Mouse (Mus musculus) ES-E14 (cell line): ENCODE measurements at regions not wholly inside any gene's neighbourhood (a gene's known extent, or its start where the extent isn't known, plus 50 kb on each side); places are given as distances from the start of the nearest gene placed in this dataset.

Experiments used
- DNase-seq: peaks from one replicate; pipeline ENCODE4 v3.0.0-alpha.2; 2013; ENCODE audit warnings: low read depth, low spot score
- H3K27ac ChIP-seq: 2 replicates; pipeline ENCODE4 v1.5.1; 2012; ENCODE audit warnings: low read depth, mild to moderate bottlenecking, low read length, moderate library complexity, mixed read lengths; ENCODE audit not compliant: poor library complexity, insufficient read depth, severe bottlenecking
- H3K36me3 ChIP-seq: 2 replicates; pipeline ENCODE4 v1.6.1; 2012; ENCODE audit warnings: mild to moderate bottlenecking, low read length, moderate library complexity, mixed read lengths; ENCODE audit not compliant: control insufficient read depth, poor library complexity, insufficient read depth, severe bottlenecking
- H3K4me1 ChIP-seq, 2 experiments: fragments of 150-350 bp in 1 of 2; sonication (generic) in 1 of 2; 2 replicates each; pipeline ENCODE4 v1.6.1; 2012; ENCODE audit warnings: low read length in 2 of 2, mild to moderate bottlenecking in 1 of 2, mixed read lengths in 1 of 2; ENCODE audit not compliant: control insufficient read depth in 2 of 2, insufficient read depth in 2 of 2, poor library complexity in 1 of 2
- H3K4me3 ChIP-seq, 2 experiments: fragments of 150-350 bp in 1 of 2; sonication (generic) in 1 of 2; 2 replicates each; pipeline ENCODE4 v1.5.1; 2012; ENCODE audit warnings: low read length in 2 of 2, low read depth in 1 of 2, mild to moderate bottlenecking in 1 of 2, mixed read lengths in 1 of 2; ENCODE audit not compliant: insufficient read depth in 1 of 2, poor library complexity in 1 of 2, severe bottlenecking in 1 of 2
- H3K9ac ChIP-seq: 2 replicates; pipeline ENCODE4 v1.6.1; 2012; ENCODE audit warnings: low read depth, mild to moderate bottlenecking, low read length, mixed read lengths; ENCODE audit not compliant: poor library complexity, insufficient read depth, severe bottlenecking
- H3K9me3 ChIP-seq: fragments of 150-350 bp; sonication (generic); 2 replicates; pipeline ENCODE4 v1.6.1; 2012; ENCODE audit warnings: low read depth, mild to moderate bottlenecking, low read length; ENCODE audit not compliant: control insufficient read depth, insufficient read depth
- CHD2 ChIP-seq: IDR thresholded peaks from 2 replicates; pipeline ENCODE4 v1.6.1; 2014; ENCODE audit warnings: mild to moderate bottlenecking, low read depth, low read length, inconsistent platforms
- HCFC1 ChIP-seq: IDR thresholded peaks from 2 replicates; pipeline ENCODE4 v1.6.1; 2012; ENCODE audit warnings: low read length, inconsistent platforms, borderline replicate concordance; ENCODE audit not compliant: insufficient read depth
- MAFK ChIP-seq: IDR thresholded peaks from 2 replicates; pipeline ENCODE4 v1.6.1; 2014; ENCODE audit warnings: mild to moderate bottlenecking, low read depth, low read length, inconsistent platforms; ENCODE audit not compliant: insufficient read depth
- ZC3H11A ChIP-seq: IDR thresholded peaks from 2 replicates; pipeline ENCODE4 v1.6.1; 2012; ENCODE audit warnings: low read depth, mild to moderate bottlenecking, inconsistent platforms, low read length, borderline replicate concordance
- ZNF384 ChIP-seq: IDR thresholded peaks from 2 replicates; pipeline ENCODE4 v1.6.1; 2012; ENCODE audit warnings: low read depth, low read length, inconsistent platforms
- in situ Hi-C, 2 experiments: fragments of 600-800 bp; cut with MboI; formaldehyde crosslinking; loops; one replicate each; pipeline ENCODE4 v1.15.1; 2025; ENCODE audit warnings: low sequenced_read_pairs in 2 of 2, inconsistent platforms in 1 of 2; ENCODE audit not compliant: unreplicated experiment in 2 of 2

GRCm38 (mm10) chr2:79063641-79064040 is 191.6 kb upstream of the Itga4 start:
- Histone ChIP-seq H3K4me3 (no peak overlapping the region), H3K9me3 (no peaks in the 10 kb centered on the region), H3K9ac (no peak overlapping the region), H3K27ac (no peak overlapping the region), H3K4me1 (no peaks in the 10 kb centered on the region), H3K36me3 (no peaks in the 10 kb centered on the region)
- DNase-seq = no peak
- in situ Hi-C loops = no loop called here
- no peak for TF ChIP-seq HCFC1
- TF ChIP-seq ZC3H11A = no peak
- no peak for TF ChIP-seq MAFK
- TF ChIP-seq CHD2 = no peak
- no peak for TF ChIP-seq ZNF384

- in situ Hi-C loops = no loop called here
- no peak overlapping the region for H3K4me3 ChIP-seq
- DNase-seq = no peak
- H3K9ac ChIP-seq = no peak overlapping the region
- H3K36me3 ChIP-seq = no peaks in the 10 kb centered on the region
- H3K4me1 ChIP-seq = no peaks in the 10 kb centered on the region
- no peak overlapping the region for H3K27ac ChIP-seq
- H3K9me3 ChIP-seq = no peaks in the 10 kb centered on the region
- TF ChIP-seq MAFK (no peak), ZC3H11A (no peak)
These were observed 189.9 kb upstream of the Itga4 start for GRCm38 (mm10) chr2:79065321-79065720.

GRCm38 (mm10) chr2:79076115-79076514 is 179.1 kb upstream of the Itga4 start:
- DNase-seq = no peak
- Histone ChIP-seq H3K4me1 (no peaks in the 10 kb centered on the region), H3K36me3 (no peaks in the 10 kb centered on the region), H3K9ac (no peak overlapping the region), H3K27ac (no peak overlapping the region), H3K4me3 (no peak overlapping the region), H3K9me3 (no peaks in the 10 kb centered on the region)
- TF ChIP-seq HCFC1 (no peak), ZC3H11A (no peak), CHD2 (no peak), MAFK (no peak), ZNF384 (no peak)
- in situ Hi-C loops = no loop called here

- Histone ChIP-seq H3K36me3 (no peaks in the 10 kb centered on the region), H3K27ac (no peak overlapping the region), H3K9me3 (no peaks in the 10 kb centered on the region), H3K9ac (no peak overlapping the region), H3K4me1 (no peaks in the 10 kb centered on the region), H3K4me3 (no peak overlapping the region)
- in situ Hi-C loops = no loop called here
- no peak for TF ChIP-seq ZC3H11A
- TF ChIP-seq HCFC1 = no peak
- no peak for TF ChIP-seq CHD2
- TF ChIP-seq ZNF384 = no peak
- TF ChIP-seq MAFK = no peak
- no peak for DNase-seq
These were observed 176.3 kb upstream of the Itga4 start for GRCm38 (mm10) chr2:79078836-79079394.

GRCm38 (mm10) chr2:79081769-79082168 is 173.5 kb upstream of the Itga4 start:
- DNase-seq = no peak
- TF ChIP-seq ZNF384 (no peak), ZC3H11A (no peak)
- H3K4me1 ChIP-seq = no peaks in the 10 kb centered on the region
- H3K36me3 ChIP-seq = no peaks in the 10 kb centered on the region
- no peak overlapping the region for H3K27ac ChIP-seq
- H3K9me3 ChIP-seq = no peaks in the 10 kb centered on the region
- no peak overlapping the region for H3K9ac ChIP-seq
- no peak overlapping the region for H3K4me3 ChIP-seq
- in situ Hi-C loops = no loop called here
